Mouse (Mus musculus): Measurements from ENCODE around the gene Lpar1. TPM values are rescaled to one million over a fixed set of nuclear protein-coding genes. Genes with fewer than 3 reads are reported as not detected.
A peak's percentile ranks its signal among the peaks of the same experiment; 100 is the strongest.

Gene Lpar1
- total RNA-seq (2014; rRNA removed) = 14.3 and 20.6 TPM in 2 replicates
- polyA plus RNA-seq (2015; fragmentation: Nextera tagmentation; extraction: Ambion mirVana) = 24.3 and 28.1 TPM in 2 replicates

DNA sequence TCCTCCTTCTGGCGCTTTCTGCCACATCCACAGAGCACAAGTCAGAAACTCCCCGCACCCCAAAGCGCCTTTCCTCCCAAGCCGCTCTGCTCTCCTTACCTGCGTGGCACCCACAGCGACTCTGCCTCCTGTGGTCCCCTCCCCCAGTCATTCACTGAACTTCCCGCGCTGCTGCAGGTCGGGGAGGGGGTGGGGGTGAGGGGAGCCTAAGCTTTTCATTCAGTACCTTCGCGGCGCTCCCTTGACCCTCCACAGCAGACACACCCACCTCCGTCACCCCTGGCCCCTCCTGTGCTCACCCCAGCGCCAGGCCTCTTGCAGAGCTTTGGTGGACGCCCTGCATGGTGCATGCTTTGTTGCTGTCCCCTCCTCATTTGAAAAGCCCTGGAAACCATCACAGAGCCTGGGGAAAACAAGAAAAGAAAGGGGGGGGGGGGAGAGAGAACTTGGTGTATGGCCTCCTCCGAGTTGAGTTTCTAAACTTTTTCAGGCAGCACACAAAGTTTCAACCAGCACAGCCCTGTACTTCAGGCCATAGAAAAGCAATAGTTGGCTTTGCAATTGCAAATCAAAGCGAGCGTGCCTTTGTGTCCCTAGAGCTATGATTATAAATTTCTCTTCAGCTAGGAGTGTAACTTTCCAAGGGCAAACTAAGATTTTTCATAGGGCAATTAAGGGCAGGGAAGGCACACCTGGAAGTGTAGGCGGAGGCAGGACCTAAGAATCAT lies at the start of gene Lpar1:
Gene Lpar1, minus strand, starts transcription at position 268 of the 728 bp plus-strand sequence.
- Histone ChIP-seq H3K4me1 (ENCODE audit: insufficient read depth, low read length) (no peaks in the 10 kb centered on the region), H3K4me3 (ENCODE audit: low read length) (peak within 1 kb of the TSS; percentile 72), H3K27ac (peak within 1 kb of the TSS; percentile 32; the same call in 1 of the 2 replicates), H3K36me3 (ENCODE audit: insufficient read depth, low read length) (no peaks in the 10 kb centered on the region), H3K9me3 (ENCODE audit: low read length) (no peaks in the 10 kb centered on the region), H3K9ac (replicated peaks; ENCODE audit: low read length) (peak within 1 kb of the TSS; percentile 51), H3K27me3 (ENCODE audit: insufficient read depth, low read length) (no peaks in the 10 kb centered on the region), H3K4me2 (ENCODE audit: low read depth, low read length) (peak within 1 kb of the TSS; percentile 99)
- no peak for TF ChIP-seq CTCF (IDR thresholded peaks at IDR 0.05; ENCODE audit: low read depth)
- WGBS = 5% methylated on average over 19 of the region's 19 CpGs
- DNase-seq (ENCODE audit: low spot score) (no peak), ATAC-seq (no peak; the same call in none of the 2 replicates)

DNA sequence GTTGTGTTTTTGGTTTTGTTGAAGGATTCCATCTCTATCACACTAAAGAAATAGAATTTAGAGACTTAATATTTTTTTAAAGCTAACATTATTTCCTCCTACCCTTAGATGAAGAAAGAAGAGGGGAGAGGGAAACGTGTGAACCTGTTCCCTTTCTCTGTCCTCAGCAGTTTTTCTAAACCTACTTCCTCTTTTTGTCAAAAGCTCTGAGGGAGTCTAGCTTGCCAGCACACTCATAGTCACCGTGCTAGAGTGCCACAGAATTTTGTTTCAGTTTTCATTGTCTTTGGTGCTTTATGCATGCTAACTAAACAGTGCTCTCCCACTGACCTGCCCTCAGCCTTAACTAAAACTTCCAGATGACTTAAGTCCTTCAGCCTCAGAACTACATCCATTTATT lies 32.2 kb upstream of the Lpar1 start:
- H3K4me2 ChIP-seq (ENCODE audit: low read depth, low read length) = no peak overlapping the region
- H3K9me3 ChIP-seq (ENCODE audit: low read length) = no peaks in the 10 kb centered on the region
- WGBS = 37% methylated on average over 2 of the region's 2 CpGs
- no peaks in the 10 kb centered on the region for H3K27me3 ChIP-seq (ENCODE audit: insufficient read depth, low read length)
- H3K9ac ChIP-seq (replicated peaks; ENCODE audit: low read length) = no peak overlapping the region
- no peak overlapping the region for H3K4me3 ChIP-seq (ENCODE audit: low read length)
- no peaks in the 10 kb centered on the region for H3K36me3 ChIP-seq (ENCODE audit: insufficient read depth, low read length)
- TF ChIP-seq CTCF (IDR thresholded peaks at IDR 0.05; ENCODE audit: low read depth) = no peak
- DNase-seq (ENCODE audit: low spot score) (no peak), ATAC-seq (no peak)
- no peaks in the 10 kb centered on the region for H3K4me1 ChIP-seq (ENCODE audit: insufficient read depth, low read length)
- no peak overlapping the region for H3K27ac ChIP-seq

DNA sequence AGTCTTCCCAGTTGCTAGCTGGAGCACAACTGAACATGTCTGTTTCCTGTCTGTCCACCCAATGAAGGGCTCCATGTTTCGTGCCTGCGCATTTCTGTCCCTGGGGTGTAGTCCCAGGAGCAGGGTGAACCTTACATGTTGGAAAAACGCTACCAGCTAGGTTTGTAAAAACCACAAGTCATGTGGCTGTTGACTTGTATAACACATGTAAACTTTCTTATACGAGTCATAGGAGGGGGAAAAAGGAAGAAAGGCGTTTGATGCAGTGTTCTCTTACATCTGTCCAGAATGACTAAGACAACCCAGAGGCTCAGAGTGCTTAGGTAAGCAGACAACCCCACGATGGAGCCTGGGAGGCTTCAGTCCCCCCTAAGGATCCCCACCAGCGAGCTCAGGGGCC lies 27.5 kb upstream of the Lpar1 start:
- Histone ChIP-seq H3K4me2 (ENCODE audit: low read depth, low read length) (no peak overlapping the region), H3K27me3 (ENCODE audit: insufficient read depth, low read length) (no peaks in the 10 kb centered on the region), H3K9ac (replicated peaks; ENCODE audit: low read length) (no peak overlapping the region), H3K4me3 (ENCODE audit: low read length) (no peak overlapping the region), H3K36me3 (ENCODE audit: insufficient read depth, low read length) (no peaks in the 10 kb centered on the region), H3K4me1 (ENCODE audit: insufficient read depth, low read length) (no peaks in the 10 kb centered on the region), H3K27ac (no peak overlapping the region), H3K9me3 (ENCODE audit: low read length) (no peaks in the 10 kb centered on the region)
- TF ChIP-seq CTCF (IDR thresholded peaks at IDR 0.05; ENCODE audit: low read depth) = no peak
- DNase-seq (ENCODE audit: low spot score) (no peak), ATAC-seq (no peak)
- WGBS = 84% methylated on average over 7 of the region's 7 CpGs

DNA sequence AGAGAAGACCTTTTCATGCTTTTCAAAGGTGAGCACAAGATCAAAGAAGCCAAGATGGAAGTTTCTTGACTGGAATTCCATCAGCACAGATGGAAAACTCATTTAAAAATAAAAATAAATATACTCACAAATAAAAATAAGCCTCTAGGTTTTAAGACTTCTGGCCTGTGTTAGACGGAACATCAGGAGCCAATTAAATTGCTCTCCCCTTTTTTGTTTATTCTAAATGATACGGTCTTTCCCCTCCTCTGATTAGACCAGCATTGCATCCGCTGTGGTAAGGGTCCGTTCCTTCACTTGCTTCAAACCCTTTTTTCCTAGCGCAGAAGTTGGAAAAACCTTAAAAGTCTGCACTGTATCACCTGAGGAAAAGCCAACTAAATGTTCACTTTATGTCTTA lies 26.8 kb upstream of the Lpar1 start:
- H3K9me3 ChIP-seq (ENCODE audit: low read length) = no peaks in the 10 kb centered on the region
- H3K4me3 ChIP-seq (ENCODE audit: low read length) = no peak overlapping the region
- H3K4me1 ChIP-seq (ENCODE audit: insufficient read depth, low read length) = no peaks in the 10 kb centered on the region
- no peak overlapping the region for H3K27ac ChIP-seq
- no peaks in the 10 kb centered on the region for H3K36me3 ChIP-seq (ENCODE audit: insufficient read depth, low read length)
- H3K9ac ChIP-seq (replicated peaks; ENCODE audit: low read length) = no peak overlapping the region
- no peak for TF ChIP-seq CTCF (IDR thresholded peaks at IDR 0.05; ENCODE audit: low read depth)
- DNase-seq (ENCODE audit: low spot score) (no peak), ATAC-seq (no peak)
- H3K4me2 ChIP-seq (ENCODE audit: low read depth, low read length) = no peak overlapping the region
- H3K27me3 ChIP-seq (ENCODE audit: insufficient read depth, low read length) = no peaks in the 10 kb centered on the region
- 92% methylated on average over 5 of the region's 5 CpGs for WGBS

DNA sequence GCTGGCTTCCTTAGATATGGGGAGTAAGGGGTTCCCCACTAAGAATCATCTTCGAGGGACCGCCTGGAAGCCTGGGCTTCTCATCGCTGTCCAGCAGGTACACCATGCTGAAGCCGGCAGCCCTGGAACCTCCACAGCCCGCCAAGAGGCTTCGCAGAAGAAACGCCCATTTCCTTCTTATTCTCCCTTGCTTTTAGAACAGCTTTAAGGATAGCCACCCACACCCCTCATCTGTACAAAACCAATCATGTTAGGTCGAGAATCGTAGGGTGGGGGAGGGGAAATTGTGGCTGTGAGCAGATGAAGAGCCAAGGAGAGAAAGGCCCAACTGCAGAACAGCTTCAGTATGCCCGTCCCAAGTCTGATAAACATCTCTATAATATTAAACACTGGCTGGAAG lies 26.4 kb upstream of the Lpar1 start:
- H3K9ac ChIP-seq (replicated peaks; ENCODE audit: low read length) = no peak overlapping the region
- H3K4me1 ChIP-seq (ENCODE audit: insufficient read depth, low read length) = no peaks in the 10 kb centered on the region
- TF ChIP-seq CTCF (IDR thresholded peaks at IDR 0.05; ENCODE audit: low read depth) = no peak
- H3K27ac ChIP-seq = no peak overlapping the region
- H3K4me3 ChIP-seq (ENCODE audit: low read length) = no peak overlapping the region
- ATAC-seq (no peak), DNase-seq (ENCODE audit: low spot score) (no peak)
- no peaks in the 10 kb centered on the region for H3K27me3 ChIP-seq (ENCODE audit: insufficient read depth, low read length)
- H3K4me2 ChIP-seq (ENCODE audit: low read depth, low read length) = no peak overlapping the region
- no peaks in the 10 kb centered on the region for H3K36me3 ChIP-seq (ENCODE audit: insufficient read depth, low read length)
- no peaks in the 10 kb centered on the region for H3K9me3 ChIP-seq (ENCODE audit: low read length)
- WGBS = 84% methylated on average over 10 of the region's 10 CpGs

DNA sequence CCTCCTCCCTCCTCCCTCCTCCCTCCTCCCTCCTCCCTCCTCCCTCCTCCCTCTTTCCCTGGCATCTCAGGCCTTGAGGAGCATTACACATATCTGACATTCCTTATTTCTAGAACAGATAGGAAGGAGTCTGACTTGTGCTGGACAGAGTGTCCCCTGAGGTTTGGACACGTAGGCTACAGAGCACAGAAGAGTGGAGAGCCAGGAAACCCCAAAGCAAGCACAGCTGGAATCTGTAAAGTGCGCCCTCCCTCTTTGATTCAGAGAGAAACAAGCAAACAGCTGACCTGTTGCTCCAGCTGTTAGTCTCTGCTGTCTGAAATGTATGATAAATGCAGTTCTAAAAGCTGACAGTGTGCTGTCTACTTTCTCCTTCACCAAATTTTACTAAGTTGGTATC lies 24.8 kb upstream of the Lpar1 start:
- Histone ChIP-seq H3K4me2 (ENCODE audit: low read depth, low read length) (no peak overlapping the region), H3K9me3 (ENCODE audit: low read length) (no peaks in the 10 kb centered on the region), H3K36me3 (ENCODE audit: insufficient read depth, low read length) (no peaks in the 10 kb centered on the region), H3K27ac (no peak overlapping the region), H3K27me3 (ENCODE audit: insufficient read depth, low read length) (no peaks in the 10 kb centered on the region), H3K4me3 (ENCODE audit: low read length) (no peak overlapping the region), H3K9ac (replicated peaks; ENCODE audit: low read length) (no peak overlapping the region), H3K4me1 (ENCODE audit: insufficient read depth, low read length) (no peaks in the 10 kb centered on the region)
- ATAC-seq (no peak), DNase-seq (ENCODE audit: low spot score) (no peak)
- no peak for TF ChIP-seq CTCF (IDR thresholded peaks at IDR 0.05; ENCODE audit: low read depth)
- 59% methylated on average over 2 of the region's 2 CpGs for WGBS

DNA sequence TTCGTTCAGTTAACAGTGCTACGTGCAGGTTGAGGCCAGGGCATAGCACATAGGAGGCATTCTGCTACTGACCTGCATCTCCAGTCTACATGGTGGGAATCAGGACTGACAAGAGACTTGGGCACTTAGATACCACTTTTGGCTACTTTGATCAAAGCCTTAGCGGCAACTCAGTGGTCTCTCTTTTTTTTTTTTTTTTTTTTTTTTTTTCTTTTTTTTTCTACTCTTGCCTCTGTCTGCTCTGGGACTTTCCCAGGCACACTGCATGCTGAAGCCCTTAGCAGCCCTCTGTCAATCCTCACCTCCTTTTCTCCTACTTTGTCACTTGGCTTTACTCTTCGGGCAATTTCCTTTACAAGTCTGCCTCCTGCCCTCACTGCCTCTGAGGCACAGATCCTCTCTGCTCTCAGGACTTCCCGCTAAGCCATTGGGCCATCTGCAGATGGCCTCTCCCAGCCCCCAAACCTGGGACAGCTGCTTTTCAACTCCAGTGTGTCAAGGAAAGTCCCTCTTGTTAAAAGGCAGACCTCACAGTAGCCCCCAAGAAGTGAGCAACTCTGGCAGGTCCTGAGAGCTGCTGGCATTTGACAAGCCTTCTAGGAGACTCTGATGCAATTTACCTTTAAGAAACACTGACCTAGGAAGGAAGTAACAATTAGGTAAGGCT lies 23.8 kb upstream of the Lpar1 start:
- Histone ChIP-seq H3K4me1 (ENCODE audit: insufficient read depth, low read length) (no peaks in the 10 kb centered on the region), H3K27ac (no peak overlapping the region), H3K9ac (replicated peaks; ENCODE audit: low read length) (no peak overlapping the region), H3K27me3 (ENCODE audit: insufficient read depth, low read length) (no peaks in the 10 kb centered on the region), H3K4me2 (ENCODE audit: low read depth, low read length) (no peak overlapping the region), H3K9me3 (ENCODE audit: low read length) (no peaks in the 10 kb centered on the region), H3K4me3 (ENCODE audit: low read length) (no peak overlapping the region), H3K36me3 (ENCODE audit: insufficient read depth, low read length) (no peaks in the 10 kb centered on the region)
- ATAC-seq (no peak), DNase-seq (ENCODE audit: low spot score) (no peak)
- no peak for TF ChIP-seq CTCF (IDR thresholded peaks at IDR 0.05; ENCODE audit: low read depth)
- WGBS = 56% methylated on average over 5 of the region's 5 CpGs

Measured in hindbrain, postnatal 0 days (tissue).